Mouse (Mus musculus): ENCODE measurements around the gene Clstn3.

The Clstn3 gene

GRCm38 (mm10) chr6:124448186-124448852, 16.3 kb downstream of the Clstn3 start:
- DNase-seq: peak; percentile 18

GRCm38 (mm10) chr6:124447356-124447755, 17.2 kb downstream of the Clstn3 start:
- DNase-seq: no peak

- no peak for DNase-seq
These were observed 18.1 kb downstream of the Clstn3 start for GRCm38 (mm10) chr6:124446459-124446858.

GRCm38 (mm10) chr6:124446024-124446423, 18.6 kb downstream of the Clstn3 start:
- no peak for DNase-seq

GRCm38 (mm10) chr6:124443338-124443737, 21.3 kb downstream of the Clstn3 start:
- DNase-seq: no peak

- DNase-seq: no peak
These were observed 28.3 kb downstream of the Clstn3 start for GRCm38 (mm10) chr6:124436245-124436644.

- DNase-seq: no peak
These were observed 29.4 kb downstream of the Clstn3 start for GRCm38 (mm10) chr6:124435173-124435572.

- DNase-seq: no peak
These were observed 30.8 kb downstream of the Clstn3 start for GRCm38 (mm10) chr6:124433688-124434324.

GRCm38 (mm10) chr6:124430784-124431495, 33.7 kb downstream of the Clstn3 start:
- DNase-seq: no peak

GRCm38 (mm10) chr6:124430379-124430778, 34.2 kb downstream of the Clstn3 start:
- DNase-seq: no peak

- no peak for DNase-seq
These were observed 36.6 kb downstream of the Clstn3 start for GRCm38 (mm10) chr6:124427791-124428576.

- DNase-seq: no peak
These were observed 37.3 kb downstream of the Clstn3 start for GRCm38 (mm10) chr6:124427289-124427688.

GRCm38 (mm10) chr6:124426604-124427003, 38.0 kb downstream of the Clstn3 start:
- no peak for DNase-seq

- no peak for DNase-seq
These were observed 39.1 kb downstream of the Clstn3 start for GRCm38 (mm10) chr6:124425523-124425922.

- peak; percentile 83 for DNase-seq
These were observed 39.6 kb downstream of the Clstn3 start for GRCm38 (mm10) chr6:124425042-124425441.

- DNase-seq: no peak
These were observed 40.5 kb downstream of the Clstn3 start for GRCm38 (mm10) chr6:124424068-124424498.

GRCm38 (mm10) chr6:124418686-124419085, 45.9 kb downstream of the Clstn3 start:
- peak; percentile 64 for DNase-seq

GRCm38 (mm10) chr6:124415347-124416088, 49.1 kb downstream of the Clstn3 start:
- peak; percentile 96 for DNase-seq

- DNase-seq: peak; percentile 98
These were observed 49.7 kb downstream of the Clstn3 start, which contains the start of gene Pex5 for GRCm38 (mm10) chr6:124414927-124415325. Gene Pex5 (minus strand): TSS chr6:124415067.

GRCm38 (mm10) chr6:124414150-124414926, 50.3 kb downstream of the Clstn3 start:
- peak; percentile 45 for DNase-seq

GRCm38 (mm10) chr6:124413770-124414149, 50.8 kb downstream of the Clstn3 start:
- no peak for DNase-seq

Data from kidney, adult 9 months (tissue).